In genomic region chr7:101905561-101906286, GRCm38 (mm10) we compare ENCODE assay signal across 1 mouse cellular context.
TF ChIP-seq lines count a peak whose summit lies in the region.

Gene Lamtor1, plus strand, starts transcription at chr7:101905904.

TF ChIP-seq in CH12.LX, 34 proteins besides CTCF, POLR2A, EP300 and RAD21 (continued from another document):
- TF ChIP-seq PAX5 (IDR thresholded peaks at IDR 0.05; ENCODE audit: low read length) (no peak), NELFE (IDR thresholded peaks at IDR 0.05; ENCODE audit: low read depth, low read length) (peak; percentile 82), TBP (conservative IDR thresholded peaks at IDR 0.05; ENCODE audit: low read depth, low read length) (peak; percentile 76), USF1 (IDR thresholded peaks at IDR 0.05; ENCODE audit: low read depth, low read length) (peak; percentile 99), USF2 (conservative IDR thresholded peaks at IDR 0.05; ENCODE audit: low read depth, low read length) (peak; percentile 98), IRF4 (IDR thresholded peaks at IDR 0.05; ENCODE audit: low read depth, low read length) (0 out of 2 replicates have a peak, but pooled peaks have one; percentile 62), BHLHE40 (IDR thresholded peaks at IDR 0.05; ENCODE audit: low read depth, low read length) (peak; percentile 99), MAX (IDR thresholded peaks at IDR 0.05; ENCODE audit: low read length) (peak; percentile 99), E2F4 (IDR thresholded peaks at IDR 0.05; ENCODE audit: insufficient replicate concordance, low read depth, low read length) (0 out of 2 replicates have a peak, but pooled peaks have one; percentile 43)
